Mouse (Mus musculus) layer of hippocampus, postnatal 36 days (tissue): ENCODE results near the gene Erlin1. TPM values are rescaled to one million over a fixed set of nuclear protein-coding genes. Genes with fewer than 3 reads are reported as not detected.
A peak's percentile ranks its signal among the peaks of the same experiment; 100 is the strongest.

Experiments used
- DNase-seq, 2 experiments: peaks; one replicate each; pipeline ENCODE4 v3.0.0; 2022
- total RNA-seq, 2 experiments: library from RNA; stranded (reverse); gene quantifications; 2 replicates each; pipeline ENCODE4 v1.2.3; 2021

The Erlin1 gene
- total RNA-seq, 2 experiments from 2014 or later: 20.1 to 21.5 TPM

DNA sequence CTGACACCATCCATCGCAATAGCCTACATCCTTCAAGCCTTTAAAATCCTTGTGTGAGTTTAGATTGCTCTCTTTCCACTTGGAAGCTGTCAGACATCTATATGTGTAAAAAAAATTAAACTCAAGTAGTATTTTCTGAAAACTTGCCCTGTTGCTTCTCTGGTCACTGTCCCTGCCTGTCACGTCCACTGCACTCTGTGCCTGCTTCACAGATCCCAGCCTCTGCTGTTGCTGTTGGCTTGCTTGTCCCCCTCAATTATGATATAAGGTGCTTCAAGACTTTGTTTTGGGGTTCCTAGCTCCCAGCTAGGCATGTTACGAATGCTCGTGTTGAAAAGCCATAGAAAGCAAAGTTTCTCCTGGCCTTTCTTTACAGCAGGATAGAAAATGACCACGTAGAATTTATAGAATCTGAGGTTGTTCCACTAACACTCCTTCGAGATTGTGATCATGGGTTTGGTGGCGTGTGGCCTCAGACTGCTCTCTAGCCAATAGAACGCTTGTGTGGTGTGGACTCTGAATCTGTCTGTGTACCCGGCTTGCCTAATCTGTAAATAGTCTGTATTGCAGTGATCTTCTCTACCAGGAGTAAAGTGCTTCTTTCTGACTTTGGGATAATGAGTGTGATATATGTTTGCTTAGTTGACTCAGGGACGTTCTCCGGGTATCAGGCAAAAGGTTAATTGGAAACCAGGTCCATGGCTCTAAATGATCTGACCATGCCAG is 70.6 kb downstream of the Erlin1 start:
- DNase-seq: no peak

DNA sequence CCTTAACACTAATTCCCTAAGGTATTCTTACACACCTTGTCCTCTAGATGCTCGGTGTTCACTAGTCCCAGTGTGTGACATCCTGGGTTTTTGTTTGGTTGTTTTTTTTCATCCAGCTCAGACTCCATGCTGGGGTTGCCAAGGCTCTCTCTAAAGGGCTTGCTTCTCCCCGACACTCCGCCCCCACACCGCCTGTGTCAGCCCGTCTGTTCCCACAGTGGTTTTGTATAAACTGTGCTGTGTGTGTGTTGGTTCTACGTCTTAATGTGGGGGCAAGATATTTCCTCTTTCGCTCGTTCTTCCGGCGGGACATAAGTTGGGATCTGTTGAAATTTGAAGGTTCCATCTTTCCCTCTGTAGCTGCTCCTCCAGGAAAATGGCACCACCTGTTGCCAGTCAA is 71.5 kb downstream of the Erlin1 start:
- DNase-seq: peak; percentile 79 to 83

DNA sequence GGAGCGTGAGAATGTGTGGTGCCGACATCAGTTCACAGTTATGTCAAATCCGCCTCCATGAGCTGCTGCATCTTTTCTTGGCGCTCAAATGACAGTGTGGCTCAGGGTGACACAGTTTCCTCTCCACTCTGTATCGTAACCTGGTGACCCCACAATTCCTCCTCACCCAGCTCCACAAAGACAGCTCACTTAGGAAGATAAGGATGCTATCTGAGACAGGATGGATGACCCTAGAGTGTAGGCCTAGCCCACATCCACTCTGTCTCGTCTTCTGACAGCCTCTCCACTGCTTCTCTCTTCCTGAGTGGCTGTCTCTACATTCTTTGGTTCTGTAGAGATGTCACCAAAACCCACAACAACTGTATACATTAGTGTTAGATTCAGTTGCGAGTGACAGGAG is 74.2 kb downstream of the Erlin1 start:
- no peak for DNase-seq

DNA sequence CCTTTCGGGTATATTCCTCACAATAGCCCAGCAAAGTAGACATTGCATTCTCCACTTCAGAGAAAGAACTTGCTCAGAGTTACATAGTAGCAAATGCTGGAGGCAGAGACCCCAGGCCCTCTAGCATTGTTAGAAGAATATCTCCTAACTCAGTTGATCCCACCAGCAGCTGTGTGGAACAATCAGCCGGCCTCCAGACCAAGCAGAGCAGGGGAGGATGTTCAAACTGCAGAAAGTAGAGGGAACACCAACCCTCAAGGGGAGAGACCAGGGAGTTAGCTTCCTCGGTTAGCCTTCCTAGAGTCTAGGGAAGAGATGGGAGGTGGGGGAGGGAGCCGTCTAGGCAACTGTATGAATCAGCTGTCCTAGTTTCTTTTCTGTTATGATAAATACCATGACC is 77.1 kb downstream of the Erlin1 start:
- DNase-seq: no peak

DNA sequence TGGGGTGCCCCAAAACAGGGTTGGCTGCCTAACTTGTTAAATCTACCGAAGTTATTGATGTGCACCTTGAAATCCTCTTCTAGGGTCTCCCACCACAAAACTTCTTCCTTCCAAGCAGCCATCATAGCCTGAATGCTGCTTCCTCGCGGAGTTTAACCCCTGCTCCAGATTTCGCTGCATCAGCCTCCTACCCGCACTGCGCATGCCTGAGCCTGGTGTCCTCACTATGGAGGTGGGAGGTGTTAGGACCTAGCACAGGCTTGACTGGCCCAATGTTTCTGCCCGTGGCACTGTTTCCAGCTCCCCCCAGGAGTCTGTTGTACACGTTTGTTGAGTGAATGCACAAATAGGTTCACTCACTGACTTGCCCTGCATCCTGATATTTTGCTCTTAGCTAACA is 79.2 kb downstream of the Erlin1 start:
- no peak for DNase-seq

DNA sequence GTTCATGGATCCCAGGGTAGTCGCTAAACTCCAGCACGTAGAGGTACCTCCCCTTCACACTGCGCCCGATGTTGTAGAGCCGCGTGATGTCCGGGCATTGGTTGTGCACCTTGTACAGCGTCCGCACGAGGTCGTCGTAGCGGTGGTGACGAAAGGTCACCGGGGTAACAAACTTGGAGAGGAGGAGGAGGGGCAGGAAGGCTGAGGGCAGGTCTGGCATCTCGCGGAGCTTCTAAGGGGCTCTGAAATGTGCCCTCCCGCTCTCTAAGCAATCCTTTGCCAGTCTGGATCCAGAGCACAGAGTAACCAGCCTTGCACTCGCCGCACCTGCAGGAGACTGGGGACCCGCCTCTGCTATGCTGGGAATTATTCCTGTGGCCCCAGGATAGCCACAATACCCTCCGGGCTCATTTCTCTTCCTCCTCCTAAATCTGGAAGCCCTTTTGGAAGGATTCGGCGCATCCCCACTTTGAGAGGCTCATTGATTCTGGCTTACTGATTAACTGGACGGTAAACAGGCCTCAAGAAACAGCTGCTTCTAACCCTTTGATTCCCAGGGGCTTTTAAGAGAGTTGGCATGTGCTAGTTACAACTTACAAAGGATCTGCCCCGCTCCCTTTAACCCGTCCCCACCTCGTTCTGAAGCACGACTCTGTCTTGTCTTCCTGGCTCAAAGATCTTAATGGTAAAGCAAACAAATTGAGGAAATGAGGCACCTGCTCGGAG is 83.4 kb downstream of the Erlin1 start, which contains the start of gene Cpn1:
Gene Cpn1, minus strand, starts transcription at position 488 of the 726 bp plus-strand sequence.
- DNase-seq: no peak

Other genes with a start within 250 kb of the Erlin1 start
- 10 to 100 TPM in 1 of 2 experiments, 1 to 10 TPM in 1; 8.1 to 10.1 TPM for gene Dnmbp, start 129.6 kb downstream of the Erlin1 start, total RNA-seq
- under 1 TPM in 1 of 2 experiments, not detected in 1; 0.33 TPM for gene Cpn1, start 83.2 kb downstream of the Erlin1 start, total RNA-seq
- gene Cyp2c23, start 40.6 kb downstream of the Erlin1 start, total RNA-seq: not detected
- gene Chuk, start 37.7 kb upstream of the Erlin1 start, total RNA-seq: 10 to 100 TPM; 51.1 to 53.6 TPM
- 10 to 100 TPM; 18.1 to 19.2 TPM for gene Cwf19l1, start 66.1 kb upstream of the Erlin1 start, total RNA-seq
- 10 to 100 TPM; 62.2 to 66.8 TPM for gene Bloc1s2, start 76.7 kb upstream of the Erlin1 start, total RNA-seq
- under 1 TPM; 0.15 to 0.20 TPM for gene Pkd2l1, start 122.7 kb upstream of the Erlin1 start, total RNA-seq
- 1 to 10 TPM in 1 of 2 experiments, under 1 TPM in 1; 0.94 to 1.7 TPM for gene Scd3, start 133.5 kb upstream of the Erlin1 start, total RNA-seq
- gene Scd2, start 223.9 kb upstream of the Erlin1 start, total RNA-seq: 100 to 1,000 TPM; 621 to 658 TPM